Mouse (Mus musculus): ENCODE data around the gene Lsp1. TPM values are rescaled to one million over a fixed set of nuclear protein-coding genes. Genes with fewer than 3 reads are reported as not detected.
A peak's percentile ranks its signal among the peaks of the same experiment; 100 is the strongest.

Gene Lsp1
- polyA plus RNA-seq, 1 experiment from 2014 or later: 99.6 TPM

DNA sequence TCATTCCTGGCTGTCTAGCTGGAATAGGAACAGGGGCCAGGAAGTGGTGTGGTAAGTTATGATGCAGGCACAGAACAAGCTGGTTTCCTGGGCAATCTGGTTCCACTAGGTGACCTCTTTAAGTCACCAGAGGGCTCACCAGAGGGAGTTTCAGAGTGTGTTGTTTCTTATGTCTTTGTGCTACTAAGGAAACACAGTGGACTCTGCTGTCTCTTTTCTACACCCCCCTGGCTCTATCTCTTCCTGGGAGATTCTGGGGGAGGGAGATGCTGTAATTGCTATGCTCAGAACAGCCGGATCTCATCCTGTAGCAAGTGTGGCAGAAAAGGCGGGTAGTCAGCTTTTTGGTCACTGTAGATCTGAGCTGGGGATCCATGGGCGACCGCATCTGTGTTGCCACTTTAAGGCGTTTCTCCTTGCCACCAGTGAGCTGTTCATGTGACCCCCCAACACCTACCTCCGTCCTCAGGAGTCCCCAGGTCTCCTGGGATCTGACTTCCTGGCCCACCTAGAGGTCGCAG, 9.6 kb downstream of the Lsp1 start:
- no peak overlapping the region for H3K4me2 ChIP-seq
- WGBS: 32% methylated on average over 7 of the region's 7 CpGs
- peaks cover 23% of the 10 kb centered on the region for H3K4me1 ChIP-seq (ENCODE audit: insufficient read depth)
- no peaks in the 10 kb centered on the region for H3K27me3 ChIP-seq (ENCODE audit: insufficient read depth, low read length)
- H3K4me3 ChIP-seq (ENCODE audit: low read depth, low read length): no peak overlapping the region
- H3K27ac ChIP-seq (ENCODE audit: low read depth): peak overlapping the region; percentile 97
- H3K9me3 ChIP-seq (ENCODE audit: low read depth, low read length): no peaks in the 10 kb centered on the region
- ATAC-seq (ENCODE audit: insufficient read depth): peak; percentile 33; the same call in 1 of the 2 replicates
- no peak for TF ChIP-seq CTCF (IDR thresholded peaks at IDR 0.05; ENCODE audit: low read depth)
- H3K36me3 ChIP-seq (ENCODE audit: insufficient read depth): no peaks in the 10 kb centered on the region
- H3K9ac ChIP-seq: no peak overlapping the region
- peak; percentile 85 for DNase-seq

DNA sequence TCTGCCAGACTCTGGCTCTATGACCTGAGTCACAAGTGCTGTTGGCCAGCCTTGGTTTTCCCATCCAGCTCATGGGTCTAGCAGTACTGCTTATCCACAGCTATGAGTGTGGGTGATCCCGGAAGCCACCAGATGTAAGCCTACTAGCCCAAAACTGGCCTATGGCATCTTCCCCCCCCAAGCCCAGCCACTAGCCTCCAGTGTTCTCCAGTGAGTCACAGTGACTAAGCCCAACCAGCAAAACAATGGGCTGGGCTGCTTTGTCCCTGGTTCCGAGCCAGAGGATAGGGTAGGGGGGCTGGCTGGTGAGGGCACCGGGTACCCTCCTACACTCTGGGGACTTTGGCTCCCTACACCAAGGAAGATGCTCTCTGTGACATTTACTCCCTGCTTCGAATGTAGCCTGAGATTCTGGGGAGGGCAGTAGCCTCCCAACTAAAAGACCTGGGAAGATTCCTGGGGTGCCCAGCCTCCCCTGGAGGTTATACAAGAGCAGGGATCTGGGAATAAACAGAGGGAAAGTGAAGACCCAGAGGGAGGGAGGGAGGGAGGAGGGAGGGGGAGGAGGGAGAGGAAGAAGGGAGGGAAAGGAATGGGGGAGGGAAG, 10.3 kb downstream of the Lsp1 start:
- Histone ChIP-seq H3K36me3 (ENCODE audit: insufficient read depth) (no peaks in the 10 kb centered on the region), H3K4me1 (ENCODE audit: insufficient read depth) (peaks cover 29% of the 10 kb centered on the region), H3K27ac (ENCODE audit: low read depth) (peak overlapping the region; percentile 97), H3K9ac (no peak overlapping the region), H3K4me3 (ENCODE audit: low read depth, low read length) (no peak overlapping the region), H3K9me3 (ENCODE audit: low read depth, low read length) (no peaks in the 10 kb centered on the region), H3K4me2 (peak overlapping the region; percentile 61), H3K27me3 (ENCODE audit: insufficient read depth, low read length) (no peaks in the 10 kb centered on the region)
- TF ChIP-seq CTCF (IDR thresholded peaks at IDR 0.05; ENCODE audit: low read depth): no peak
- peak; percentile 91 for DNase-seq
- peak; percentile 75 for ATAC-seq (ENCODE audit: insufficient read depth)
- WGBS: 10% methylated on average over 4 of the region's 4 CpGs

DNA sequence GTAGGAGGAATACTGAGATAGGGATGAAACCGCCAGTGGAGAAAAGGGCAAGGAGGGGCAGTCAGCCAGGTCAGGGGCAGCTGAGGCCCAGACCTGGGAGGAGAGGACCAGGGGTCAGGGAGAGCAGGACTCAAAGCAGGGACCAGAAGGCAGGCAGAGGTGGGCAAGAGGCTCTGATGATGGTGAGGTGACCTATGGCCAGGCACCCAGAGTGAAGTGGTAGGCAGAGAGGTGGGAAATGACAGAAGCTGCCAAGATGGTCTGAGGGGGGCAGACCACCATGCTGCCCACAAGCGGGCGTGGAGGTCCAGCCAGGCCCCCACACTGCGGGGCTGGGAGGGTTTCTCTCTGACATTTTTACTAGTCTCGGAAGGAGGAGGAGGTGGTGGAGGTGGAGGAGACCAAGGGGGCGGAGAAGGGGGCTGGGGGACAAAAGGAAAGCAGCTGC, 10.8 kb downstream of the Lsp1 start:
- Histone ChIP-seq H3K9me3 (ENCODE audit: low read depth, low read length) (no peaks in the 10 kb centered on the region), H3K27ac (ENCODE audit: low read depth) (peak overlapping the region; percentile 97), H3K36me3 (ENCODE audit: insufficient read depth) (no peaks in the 10 kb centered on the region), H3K4me2 (peak overlapping the region; percentile 61), H3K27me3 (ENCODE audit: insufficient read depth, low read length) (no peaks in the 10 kb centered on the region), H3K4me3 (ENCODE audit: low read depth, low read length) (peak overlapping the region; percentile 36), H3K9ac (peak overlapping the region; percentile 72), H3K4me1 (ENCODE audit: insufficient read depth) (peaks cover 29% of the 10 kb centered on the region)
- TF ChIP-seq CTCF (IDR thresholded peaks at IDR 0.05; ENCODE audit: low read depth): no peak
- ATAC-seq (ENCODE audit: insufficient read depth) (peak; percentile 13; the same call in 1 of the 2 replicates), DNase-seq (no peak)
- WGBS: 21% methylated on average over 6 of the region's 6 CpGs

DNA sequence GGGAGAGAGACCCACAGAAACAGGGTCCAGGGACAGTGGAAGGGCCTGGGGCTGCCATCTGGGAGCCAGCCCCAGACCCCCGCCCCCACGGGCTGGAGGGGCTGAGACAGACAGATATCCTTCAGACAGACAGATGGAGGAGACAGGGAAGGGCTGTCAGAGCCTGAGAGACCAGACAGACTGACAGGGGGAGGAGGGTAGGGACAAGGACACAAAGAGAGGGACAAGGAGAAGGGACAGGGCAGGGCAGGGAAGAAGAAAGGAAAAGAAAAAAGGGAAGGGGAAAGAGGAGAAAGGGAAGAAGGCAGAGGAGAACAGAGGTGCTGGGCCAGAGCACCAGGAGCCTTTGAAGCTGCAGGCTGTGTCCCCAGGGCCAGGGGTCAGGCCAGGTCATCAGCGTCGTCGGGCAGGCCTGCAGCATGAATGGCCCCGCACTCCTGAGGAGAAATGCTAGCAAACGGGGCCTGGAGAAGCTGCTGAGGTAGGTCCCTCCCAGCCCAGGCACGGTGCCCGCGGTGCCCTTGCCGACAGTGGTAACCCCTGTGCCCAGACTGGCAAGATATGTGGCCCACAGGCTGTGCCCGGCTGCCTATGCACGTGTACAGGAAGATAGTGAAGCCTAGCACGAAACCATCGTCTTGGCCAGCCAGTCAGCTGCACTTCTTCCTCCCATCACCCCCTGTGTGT, 11.4 kb downstream of the Lsp1 start:
- ATAC-seq (ENCODE audit: insufficient read depth) (peak; percentile 15; the same call in 1 of the 2 replicates), DNase-seq (no peak)
- H3K9me3 ChIP-seq (ENCODE audit: low read depth, low read length): no peaks in the 10 kb centered on the region
- peak overlapping the region; percentile 61 for H3K4me2 ChIP-seq
- no peaks in the 10 kb centered on the region for H3K27me3 ChIP-seq (ENCODE audit: insufficient read depth, low read length)
- WGBS: 34% methylated on average over 15 of the region's 15 CpGs
- H3K4me3 ChIP-seq (ENCODE audit: low read depth, low read length): peak overlapping the region; percentile 36
- H3K9ac ChIP-seq: peak overlapping the region; percentile 72
- H3K36me3 ChIP-seq (ENCODE audit: insufficient read depth): no peaks in the 10 kb centered on the region
- peak overlapping the region; percentile 97 for H3K27ac ChIP-seq (ENCODE audit: low read depth)
- H3K4me1 ChIP-seq (ENCODE audit: insufficient read depth): peaks cover 29% of the 10 kb centered on the region
- TF ChIP-seq CTCF (IDR thresholded peaks at IDR 0.05; ENCODE audit: low read depth): no peak

DNA sequence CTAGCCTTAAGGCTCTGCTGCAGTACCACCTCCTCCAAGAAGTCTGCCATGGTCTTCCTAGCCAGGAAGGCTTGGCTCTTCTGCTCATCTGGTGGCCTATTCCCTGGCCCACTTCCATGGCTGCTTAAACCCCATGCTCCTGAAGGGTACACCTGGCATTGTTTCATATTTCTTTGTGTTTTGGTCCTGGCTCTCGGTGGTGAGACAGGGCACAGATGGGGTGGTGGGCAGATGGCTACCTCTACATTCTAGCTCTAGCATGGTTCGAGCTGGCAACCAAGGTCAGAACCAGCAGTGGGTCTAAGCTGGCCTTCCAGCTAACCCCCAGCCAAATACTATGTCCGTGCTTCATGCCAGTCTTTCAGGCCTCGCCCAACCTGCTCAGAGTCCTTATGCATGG, 12.3 kb downstream of the Lsp1 start:
- H3K4me1 ChIP-seq (ENCODE audit: insufficient read depth): peaks cover 29% of the 10 kb centered on the region

DNA sequence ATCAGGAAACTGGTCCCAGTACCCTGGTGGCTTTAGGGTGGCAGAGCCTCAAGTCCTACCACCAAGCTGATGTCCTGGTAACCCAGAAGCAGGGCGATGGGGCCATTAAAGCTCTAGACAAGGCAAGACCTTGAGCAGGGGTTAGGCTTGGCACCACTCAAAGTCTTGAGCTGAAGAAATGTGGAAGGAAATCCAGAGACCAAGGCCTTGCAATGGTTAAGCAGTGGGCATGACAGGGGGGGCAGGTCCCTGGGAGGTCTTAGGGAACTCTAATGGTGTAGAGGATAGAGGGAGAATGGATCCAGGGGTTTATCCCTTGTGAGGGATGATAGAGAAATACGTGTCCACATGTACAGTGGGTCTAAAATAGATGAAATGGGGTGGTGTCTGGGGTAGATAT, 12.9 kb downstream of the Lsp1 start:
- Histone ChIP-seq H3K36me3 (ENCODE audit: insufficient read depth) (0 out of 2 replicates have a peak, but pooled peaks cover under 1% of the 10 kb centered on the region), H3K4me2 (peak overlapping the region; percentile 61), H3K9ac (peak overlapping the region; percentile 33), H3K4me3 (ENCODE audit: low read depth, low read length) (peak overlapping the region; percentile 36), H3K9me3 (ENCODE audit: low read depth, low read length) (no peaks in the 10 kb centered on the region), H3K27me3 (ENCODE audit: insufficient read depth, low read length) (no peaks in the 10 kb centered on the region), H3K4me1 (ENCODE audit: insufficient read depth) (peaks cover 29% of the 10 kb centered on the region), H3K27ac (ENCODE audit: low read depth) (peak overlapping the region; percentile 97)
- WGBS: 84% methylated on average over 2 of the region's 2 CpGs
- DNase-seq: no peak
- no peak for ATAC-seq (ENCODE audit: insufficient read depth)
- no peak for TF ChIP-seq CTCF (IDR thresholded peaks at IDR 0.05; ENCODE audit: low read depth)

More for the DNA sequence above, 12.3 kb downstream of the Lsp1 start:
- Histone ChIP-seq H3K9ac (peak overlapping the region; percentile 72), H3K9me3 (ENCODE audit: low read depth, low read length) (no peaks in the 10 kb centered on the region), H3K27ac (ENCODE audit: low read depth) (peak overlapping the region; percentile 97; the same call in 1 of the 2 replicates), H3K4me2 (peak overlapping the region; percentile 61), H3K36me3 (ENCODE audit: insufficient read depth) (no peaks in the 10 kb centered on the region), H3K27me3 (ENCODE audit: insufficient read depth, low read length) (no peaks in the 10 kb centered on the region), H3K4me3 (ENCODE audit: low read depth, low read length) (peak overlapping the region; percentile 36)
- no peak for TF ChIP-seq CTCF (IDR thresholded peaks at IDR 0.05; ENCODE audit: low read depth)
- 86% methylated on average over 4 of the region's 4 CpGs for WGBS
- ATAC-seq (ENCODE audit: insufficient read depth) (no peak), DNase-seq (no peak)

DNA sequence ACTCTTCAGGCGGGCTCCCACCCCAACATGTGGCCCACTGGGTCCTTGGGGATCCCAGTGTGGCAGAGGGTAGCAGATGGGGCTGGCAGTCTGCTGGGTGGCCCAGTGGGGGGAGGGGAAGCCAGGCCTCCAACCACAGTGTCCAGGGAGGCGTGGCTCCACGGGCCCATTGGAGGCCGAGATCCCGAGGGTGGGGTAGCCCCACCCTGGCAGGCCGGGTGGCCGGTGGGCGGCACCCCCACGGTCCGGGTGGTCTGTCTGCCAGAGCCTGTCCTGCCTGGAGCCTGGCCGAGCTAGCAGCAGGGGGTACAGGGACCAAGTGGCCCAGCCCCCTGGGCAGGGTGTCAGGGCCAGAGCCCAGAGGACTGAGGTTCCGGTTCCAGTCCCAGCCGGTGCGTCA, 14.2 kb downstream of the Lsp1 start:
- Histone ChIP-seq H3K4me1 (ENCODE audit: insufficient read depth) (peaks cover 29% of the 10 kb centered on the region), H3K36me3 (ENCODE audit: insufficient read depth) (0 out of 2 replicates have a peak, but pooled peaks cover 4% of the 10 kb centered on the region), H3K9ac (peak overlapping the region; percentile 62), H3K27me3 (ENCODE audit: insufficient read depth, low read length) (no peaks in the 10 kb centered on the region), H3K9me3 (ENCODE audit: low read depth, low read length) (no peaks in the 10 kb centered on the region), H3K4me2 (peak overlapping the region; percentile 61), H3K4me3 (ENCODE audit: low read depth, low read length) (peak overlapping the region; percentile 36), H3K27ac (ENCODE audit: low read depth) (peak overlapping the region; percentile 97)
- peak; percentile 68 for DNase-seq
- peak; percentile 26 for ATAC-seq (ENCODE audit: insufficient read depth)
- no peak for TF ChIP-seq CTCF (IDR thresholded peaks at IDR 0.05; ENCODE audit: low read depth)
- 54% methylated on average over 14 of the region's 14 CpGs for WGBS
